Mouse (Mus musculus): ENCODE measurements around the gene Macc1. TPM values are rescaled to one million over a fixed set of nuclear protein-coding genes. Genes with fewer than 3 reads are reported as not detected.

Gene Macc1
- polyA plus RNA-seq (2015; fragmentation: Nextera tagmentation; extraction: Ambion mirVana), result 0.05 TPM in 1 of 2 replicates, not detected in the other

DNA sequence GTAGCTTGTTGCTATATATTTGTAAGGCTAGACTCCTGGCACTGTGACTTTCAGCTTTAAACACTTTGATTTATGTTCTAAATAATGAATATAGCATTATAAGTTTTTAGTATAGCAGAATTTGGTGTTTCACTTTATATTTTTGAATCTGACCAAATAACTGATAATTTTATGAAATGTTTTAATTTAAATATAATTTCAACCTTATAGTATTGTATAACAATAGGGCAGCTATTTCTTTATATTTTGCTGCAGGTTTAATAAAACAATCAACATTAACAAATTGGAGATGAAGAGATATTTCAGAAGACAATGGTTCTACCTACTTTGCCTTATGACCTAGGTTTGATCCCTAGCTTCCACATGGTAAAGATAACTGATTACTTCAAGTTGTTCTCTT, at the start of gene Macc1:
TSS of gene Macc1 (plus strand) at position 301 of the 400 bp plus-strand sequence.
- H3K4me2 ChIP-seq, result no peak within 1 kb of the TSS
- H3K36me3 ChIP-seq, result no peaks in the 10 kb centered on the region
- no peak within 1 kb of the TSS for H3K9ac ChIP-seq
- no peaks in the 10 kb centered on the region for H3K4me1 ChIP-seq (replicated peaks)
- H3K4me3 ChIP-seq, result no peak within 1 kb of the TSS
- no peak within 1 kb of the TSS for H3K27ac ChIP-seq
- H3K9me3 ChIP-seq, result no peaks in the 10 kb centered on the region
- no peaks in the 10 kb centered on the region for H3K27me3 ChIP-seq
- ATAC-seq (ENCODE audit: low FRiP score), result no peak

DNA sequence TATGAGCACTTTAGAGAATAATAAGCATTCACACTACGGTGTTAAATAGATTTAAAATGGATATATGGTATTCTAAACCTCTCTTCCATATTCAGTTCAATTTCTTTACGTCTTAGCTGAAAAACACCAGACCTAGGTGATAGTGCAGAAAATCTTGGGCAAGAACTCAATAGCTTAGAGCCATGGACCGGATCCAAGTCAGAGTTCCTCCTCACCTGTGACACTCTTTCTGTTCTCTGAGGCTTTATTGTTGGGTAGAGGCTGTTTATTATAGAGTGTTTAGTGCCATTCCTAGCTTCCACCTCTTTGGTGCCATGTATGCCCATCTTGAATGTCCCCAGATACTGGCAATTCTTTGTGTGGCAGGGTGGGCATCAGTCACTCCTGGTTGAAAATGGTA, 49.6 kb upstream of the Macc1 start:
- H3K4me3 ChIP-seq, result no peak overlapping the region
- 94% methylated on average over 3 of the region's 3 CpGs for WGBS
- H3K9me3 ChIP-seq, result no peaks in the 10 kb centered on the region
- no peaks in the 10 kb centered on the region for H3K36me3 ChIP-seq
- H3K4me2 ChIP-seq, result no peak overlapping the region
- H3K9ac ChIP-seq, result no peak overlapping the region
- no peak overlapping the region for H3K27ac ChIP-seq
- H3K27me3 ChIP-seq, result no peaks in the 10 kb centered on the region
- ATAC-seq (ENCODE audit: low FRiP score), result no peak
- H3K4me1 ChIP-seq (replicated peaks), result no peaks in the 10 kb centered on the region

DNA sequence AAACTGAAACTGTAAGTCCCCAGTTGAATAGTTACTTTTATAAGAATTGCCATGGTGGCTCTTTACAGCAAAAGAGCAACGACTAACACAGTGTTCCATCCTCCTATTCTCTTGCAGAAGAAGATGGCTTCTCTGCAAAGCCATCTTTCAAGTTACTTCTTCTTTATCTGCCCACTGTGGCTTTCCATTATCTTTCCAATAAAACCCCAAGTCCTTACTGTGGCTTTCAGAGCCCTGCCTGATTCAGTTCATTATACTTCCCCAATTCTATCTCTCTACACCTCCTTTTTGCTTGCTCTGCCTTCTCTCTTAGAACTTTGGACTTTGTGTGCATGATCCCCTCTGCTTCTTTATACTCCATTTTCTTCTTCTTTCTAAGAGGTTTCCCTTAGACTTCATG, 45.3 kb upstream of the Macc1 start:
- Histone ChIP-seq H3K4me1 (replicated peaks) (no peaks in the 10 kb centered on the region), H3K27ac (no peak overlapping the region), H3K36me3 (no peaks in the 10 kb centered on the region), H3K4me3 (no peak overlapping the region), H3K9me3 (no peaks in the 10 kb centered on the region), H3K27me3 (no peaks in the 10 kb centered on the region), H3K4me2 (no peak overlapping the region), H3K9ac (no peak overlapping the region)
- no peak for ATAC-seq (ENCODE audit: low FRiP score)
- 58% methylated on average over 1 of the region's 1 CpGs for WGBS

DNA sequence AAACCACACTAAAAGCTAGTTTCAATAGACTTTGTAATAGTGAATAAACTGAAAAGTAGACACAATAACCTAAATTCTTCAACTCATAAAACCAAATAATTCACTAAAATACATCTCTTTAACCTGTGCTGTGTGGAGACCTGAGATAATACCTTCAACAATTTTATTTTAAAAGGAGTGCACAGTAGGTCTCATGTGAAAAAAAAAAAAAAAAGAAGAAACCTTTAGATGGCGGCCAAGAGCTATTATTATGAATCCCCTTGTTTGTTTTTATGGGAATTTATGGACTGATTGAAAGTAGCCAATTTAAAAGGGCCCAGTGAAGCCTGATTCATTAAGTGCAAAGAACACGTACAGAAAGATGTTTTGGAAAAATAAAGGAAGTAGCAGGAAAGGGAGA, 44.0 kb upstream of the Macc1 start:
- 83% methylated on average over 2 of the region's 2 CpGs for WGBS
- no peaks in the 10 kb centered on the region for H3K9me3 ChIP-seq
- no peak overlapping the region for H3K9ac ChIP-seq
- ATAC-seq (ENCODE audit: low FRiP score), result no peak
- no peaks in the 10 kb centered on the region for H3K27me3 ChIP-seq
- no peak overlapping the region for H3K4me2 ChIP-seq
- no peak overlapping the region for H3K27ac ChIP-seq
- H3K4me1 ChIP-seq (replicated peaks), result no peaks in the 10 kb centered on the region
- no peaks in the 10 kb centered on the region for H3K36me3 ChIP-seq
- H3K4me3 ChIP-seq, result no peak overlapping the region

DNA sequence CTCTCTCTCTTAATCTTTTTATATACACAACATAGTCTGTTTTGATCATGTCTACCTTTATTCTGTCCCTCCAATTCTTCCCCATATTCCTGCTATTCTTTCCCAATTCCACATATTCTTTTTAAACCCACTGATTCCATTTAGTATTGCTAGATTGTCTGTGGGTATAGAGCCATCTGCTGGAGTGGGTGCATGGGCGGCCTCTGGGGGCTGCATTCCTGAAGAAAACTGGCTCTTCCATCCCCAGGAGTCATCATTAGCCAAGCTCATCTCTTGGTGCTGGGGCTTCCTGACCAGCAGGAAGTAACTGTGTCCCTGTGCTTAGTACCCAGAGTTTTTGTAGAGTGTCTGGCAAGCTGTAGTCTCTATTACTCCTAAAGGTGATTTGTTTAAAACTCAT, 42.1 kb upstream of the Macc1 start:
- H3K9me3 ChIP-seq, result no peaks in the 10 kb centered on the region
- H3K27me3 ChIP-seq, result no peaks in the 10 kb centered on the region
- H3K36me3 ChIP-seq, result no peaks in the 10 kb centered on the region
- ATAC-seq (ENCODE audit: low FRiP score), result no peak
- no peak overlapping the region for H3K4me3 ChIP-seq
- H3K27ac ChIP-seq, result no peak overlapping the region
- H3K4me1 ChIP-seq (replicated peaks), result no peaks in the 10 kb centered on the region
- WGBS, result 90% methylated on average over 1 of the region's 1 CpGs
- H3K9ac ChIP-seq, result no peak overlapping the region
- no peak overlapping the region for H3K4me2 ChIP-seq

DNA sequence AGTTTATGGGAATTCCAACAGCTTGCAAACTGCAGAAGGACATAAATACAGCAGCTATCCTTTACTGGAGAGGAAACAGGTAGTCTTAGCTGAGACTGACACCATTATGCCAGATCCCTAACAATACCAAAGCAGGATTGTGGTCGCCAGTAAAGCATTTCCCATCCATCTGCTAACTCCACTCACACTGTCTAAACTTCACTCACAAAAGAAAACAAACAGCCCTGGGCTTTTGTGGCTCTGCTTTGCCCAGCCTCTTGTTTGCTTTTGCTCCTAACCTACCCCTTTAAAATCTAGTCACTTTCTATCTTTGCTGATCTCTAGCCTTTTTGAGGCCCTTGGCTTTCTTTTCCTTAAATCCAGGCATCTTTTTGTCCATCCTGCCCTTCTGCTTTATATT, 40.5 kb upstream of the Macc1 start:
- no peak overlapping the region for H3K27ac ChIP-seq
- H3K36me3 ChIP-seq, result no peaks in the 10 kb centered on the region
- no peak for ATAC-seq (ENCODE audit: low FRiP score)
- WGBS, result 3% methylated on average over 1 of the region's 1 CpGs
- H3K4me2 ChIP-seq, result no peak overlapping the region
- no peaks in the 10 kb centered on the region for H3K4me1 ChIP-seq (replicated peaks)
- no peaks in the 10 kb centered on the region for H3K9me3 ChIP-seq
- no peak overlapping the region for H3K4me3 ChIP-seq
- H3K27me3 ChIP-seq, result no peaks in the 10 kb centered on the region
- no peak overlapping the region for H3K9ac ChIP-seq

DNA sequence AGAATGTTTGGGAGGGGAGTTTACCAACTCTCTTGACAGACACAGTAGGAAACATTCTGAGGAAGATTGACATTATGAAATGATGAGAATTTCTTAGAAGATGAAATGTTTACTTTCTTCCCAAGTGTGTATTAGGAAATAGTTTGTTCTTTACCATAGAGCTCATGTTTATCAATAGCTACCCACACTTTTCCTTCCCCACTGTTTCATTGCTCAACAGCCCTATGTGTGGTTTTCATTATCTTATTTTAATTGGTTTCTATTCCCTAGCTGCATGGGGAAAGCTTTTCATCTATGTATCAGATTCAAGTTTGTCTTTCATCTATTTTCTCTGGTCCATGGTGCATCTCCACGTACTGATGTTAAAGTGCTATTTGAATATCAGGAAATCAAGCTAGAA, 37.8 kb upstream of the Macc1 start:
- 78% methylated on average over 1 of the region's 1 CpGs for WGBS
- Histone ChIP-seq H3K9ac (no peak overlapping the region), H3K36me3 (no peaks in the 10 kb centered on the region), H3K4me2 (no peak overlapping the region), H3K4me1 (replicated peaks) (no peaks in the 10 kb centered on the region), H3K27me3 (no peaks in the 10 kb centered on the region), H3K27ac (no peak overlapping the region), H3K4me3 (no peak overlapping the region), H3K9me3 (no peaks in the 10 kb centered on the region)
- ATAC-seq (ENCODE audit: low FRiP score), result no peak

DNA sequence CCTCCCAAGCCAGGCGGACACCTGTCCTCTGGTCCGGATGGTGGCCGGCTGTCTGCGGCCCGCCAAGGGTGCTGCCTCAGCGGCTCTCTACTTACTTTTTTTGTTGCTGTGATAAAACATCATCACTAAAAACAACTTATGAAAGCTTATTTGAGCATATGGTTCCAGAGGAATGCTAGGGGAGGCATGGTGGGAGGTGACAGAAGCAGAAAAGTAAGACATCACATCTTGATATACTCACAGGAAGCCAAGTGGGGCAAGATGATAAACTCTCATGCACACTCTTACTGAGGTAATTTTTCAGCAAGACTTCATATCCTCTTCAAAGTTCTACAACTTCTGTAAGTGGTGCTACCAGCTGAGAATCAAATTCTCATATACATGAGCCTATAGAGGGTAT, 22.5 kb upstream of the Macc1 start:
- 94% methylated on average over 6 of the region's 6 CpGs for WGBS
- no peak for ATAC-seq (ENCODE audit: low FRiP score)

DNA sequence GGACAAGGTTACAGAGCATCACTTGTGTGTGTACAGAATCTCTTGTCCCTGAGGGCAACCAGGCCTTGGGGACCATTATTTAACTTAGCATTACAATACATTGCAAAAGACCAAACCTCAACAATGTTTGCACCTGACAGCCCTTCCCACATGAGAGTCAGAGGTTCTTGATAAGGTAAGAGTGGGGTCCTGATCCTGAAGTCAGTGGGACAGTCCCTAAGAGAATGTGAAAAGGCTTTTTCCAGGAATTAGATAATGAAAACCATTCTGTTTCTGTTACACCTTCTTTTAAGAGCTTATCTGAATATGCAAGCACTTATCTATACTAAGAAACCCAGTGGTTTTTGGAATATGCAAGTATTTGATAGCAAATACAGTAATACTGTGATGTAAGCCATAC, 10.5 kb upstream of the Macc1 start:
- no peaks in the 10 kb centered on the region for H3K36me3 ChIP-seq
- H3K9ac ChIP-seq, result no peak overlapping the region
- H3K9me3 ChIP-seq, result no peaks in the 10 kb centered on the region
- no peak for ATAC-seq (ENCODE audit: low FRiP score)
- H3K27me3 ChIP-seq, result no peaks in the 10 kb centered on the region
- H3K4me3 ChIP-seq, result no peak overlapping the region
- no peak overlapping the region for H3K4me2 ChIP-seq
- no peak overlapping the region for H3K27ac ChIP-seq
- H3K4me1 ChIP-seq (replicated peaks), result no peaks in the 10 kb centered on the region

More for the DNA sequence above, 22.5 kb upstream of the Macc1 start:
- no peak overlapping the region for H3K4me3 ChIP-seq
- H3K4me1 ChIP-seq (replicated peaks), result no peaks in the 10 kb centered on the region
- H3K4me2 ChIP-seq, result no peak overlapping the region
- no peak overlapping the region for H3K27ac ChIP-seq
- no peak overlapping the region for H3K9ac ChIP-seq
- H3K36me3 ChIP-seq, result no peaks in the 10 kb centered on the region
- H3K9me3 ChIP-seq, result no peaks in the 10 kb centered on the region
- H3K27me3 ChIP-seq, result no peaks in the 10 kb centered on the region

DNA sequence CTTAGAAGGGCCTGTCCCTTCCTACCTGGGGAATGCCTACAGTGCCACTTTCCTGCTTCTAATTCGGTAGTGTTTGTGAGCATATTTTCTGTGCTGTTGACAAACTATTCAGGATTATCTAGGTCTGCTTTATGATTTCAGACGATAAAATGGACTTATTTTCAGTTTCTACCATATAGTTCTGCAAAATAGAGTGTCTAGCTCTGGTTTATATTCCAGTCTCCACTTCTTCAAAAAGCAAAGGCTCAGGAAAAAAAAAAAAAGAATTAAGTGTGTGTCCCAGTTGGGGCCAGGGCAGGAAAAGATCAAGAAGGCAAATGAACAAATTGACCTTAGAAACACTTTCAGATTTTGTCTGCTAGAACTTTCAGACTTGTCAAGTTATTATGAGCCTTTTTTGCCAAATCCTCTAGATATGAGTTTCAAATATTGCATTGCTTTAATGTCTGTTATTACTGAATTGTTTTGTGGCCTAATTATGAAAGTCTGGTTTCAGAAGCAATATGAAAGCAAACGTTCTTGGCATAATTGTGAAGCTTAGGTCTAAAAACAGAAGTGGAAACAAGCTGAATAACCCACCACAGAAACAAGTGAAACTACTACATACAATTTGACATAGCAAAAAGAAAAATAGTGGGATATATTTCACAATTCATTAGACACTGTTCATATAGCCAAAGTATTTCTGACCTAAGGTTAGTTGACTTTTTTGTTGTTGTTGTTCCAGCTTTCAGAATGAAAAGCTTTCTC, 881 bp upstream of the Macc1 start:
- no peak overlapping the region for H3K4me2 ChIP-seq
- H3K9ac ChIP-seq, result no peak overlapping the region
- WGBS, result 82% methylated on average over 3 of the region's 3 CpGs
- H3K27me3 ChIP-seq, result no peaks in the 10 kb centered on the region
- H3K36me3 ChIP-seq, result no peaks in the 10 kb centered on the region
- no peaks in the 10 kb centered on the region for H3K9me3 ChIP-seq
- H3K27ac ChIP-seq, result no peak overlapping the region
- no peak for ATAC-seq (ENCODE audit: low FRiP score)
- H3K4me1 ChIP-seq (replicated peaks), result no peaks in the 10 kb centered on the region
- no peak overlapping the region for H3K4me3 ChIP-seq

DNA sequence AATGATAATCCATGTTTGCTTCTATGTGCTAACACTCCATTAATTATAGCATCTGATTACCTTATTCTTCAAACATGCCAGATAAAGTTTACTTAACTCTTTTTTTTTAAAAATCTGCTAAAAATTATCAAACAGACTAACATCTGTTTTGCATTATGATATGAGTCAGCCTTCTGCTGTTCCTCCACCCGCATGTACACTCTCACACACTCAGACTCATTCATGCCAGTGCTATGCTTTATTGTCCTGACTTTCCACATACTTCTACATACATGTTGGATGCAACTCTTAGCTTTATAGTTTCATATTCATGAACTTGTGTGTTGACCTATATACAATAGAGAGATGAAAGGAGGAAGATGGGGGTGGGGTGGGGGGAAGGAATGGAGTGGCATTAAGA, 4.7 kb downstream of the Macc1 start:
- 83% methylated on average over 1 of the region's 1 CpGs for WGBS
- Histone ChIP-seq H3K4me2 (no peak overlapping the region), H3K4me3 (no peak overlapping the region), H3K27me3 (no peaks in the 10 kb centered on the region), H3K9me3 (no peaks in the 10 kb centered on the region), H3K9ac (no peak overlapping the region), H3K4me1 (replicated peaks) (no peaks in the 10 kb centered on the region), H3K36me3 (no peaks in the 10 kb centered on the region), H3K27ac (no peak overlapping the region)
- ATAC-seq (ENCODE audit: low FRiP score), result no peak

DNA sequence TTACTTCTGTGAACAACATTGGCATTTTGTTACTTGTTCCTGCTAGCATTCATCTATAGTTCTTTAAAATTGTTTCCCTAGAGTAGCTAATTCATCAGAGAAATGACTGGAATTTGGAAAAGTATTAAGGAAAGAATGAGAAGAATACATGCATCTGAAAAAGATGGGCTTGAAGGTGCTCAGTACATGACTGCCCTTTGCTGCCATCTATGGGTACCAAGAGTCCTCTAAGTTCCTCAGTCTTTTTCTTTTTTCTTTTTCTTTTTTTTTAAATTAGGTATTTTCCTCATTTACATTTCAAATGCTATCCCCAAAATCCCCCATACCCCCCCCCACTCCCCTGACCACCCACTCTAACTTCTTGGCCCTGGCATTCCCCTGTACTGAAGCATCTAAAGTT, 11.3 kb downstream of the Macc1 start:
- H3K9ac ChIP-seq, result no peak overlapping the region
- H3K27ac ChIP-seq, result no peak overlapping the region
- no peaks in the 10 kb centered on the region for H3K4me1 ChIP-seq (replicated peaks)
- no peaks in the 10 kb centered on the region for H3K36me3 ChIP-seq
- H3K9me3 ChIP-seq, result no peaks in the 10 kb centered on the region
- no peaks in the 10 kb centered on the region for H3K27me3 ChIP-seq
- no peak overlapping the region for H3K4me2 ChIP-seq
- no peak overlapping the region for H3K4me3 ChIP-seq
- ATAC-seq (ENCODE audit: low FRiP score), result no peak

DNA sequence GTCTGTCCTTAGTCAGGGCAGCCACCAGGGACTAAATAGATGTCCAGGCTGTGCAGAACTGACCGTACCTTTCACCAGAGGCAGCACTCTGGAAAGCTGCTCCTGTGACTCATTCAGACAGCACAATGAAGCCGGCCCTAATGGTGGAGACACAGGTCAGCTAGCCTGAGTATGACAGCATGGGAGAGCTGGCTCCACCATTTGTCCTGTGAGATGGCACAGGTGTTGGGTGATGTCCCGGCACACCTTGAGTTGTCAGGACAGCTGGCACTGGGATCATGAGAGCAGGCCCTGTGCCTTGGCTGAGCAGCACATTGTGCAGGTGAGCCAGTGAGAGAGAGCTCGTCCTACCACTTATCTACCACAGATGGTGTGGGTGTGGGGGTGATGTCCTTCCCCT, 16.6 kb downstream of the Macc1 start:
- no peak for ATAC-seq (ENCODE audit: low FRiP score)
- Histone ChIP-seq H3K27me3 (no peaks in the 10 kb centered on the region), H3K9me3 (no peaks in the 10 kb centered on the region), H3K9ac (no peak overlapping the region), H3K4me1 (replicated peaks) (no peaks in the 10 kb centered on the region), H3K27ac (no peak overlapping the region), H3K4me2 (no peak overlapping the region), H3K36me3 (no peaks in the 10 kb centered on the region), H3K4me3 (no peak overlapping the region)
- WGBS, result 90% methylated on average over 4 of the region's 4 CpGs

Measured in hindbrain, embryonic 13.5 days (tissue).